Mouse (Mus musculus) layer of hippocampus, postnatal 36 days (tissue): ENCODE results near the gene Map1b. TPM values are rescaled to one million over a fixed set of nuclear protein-coding genes. Genes with fewer than 3 reads are reported as not detected.

Experiments
- DNase-seq, 2 experiments: peaks; one replicate each; pipeline ENCODE4 v3.0.0; 2022
- total RNA-seq, 2 experiments: library from RNA; stranded (reverse); gene quantifications; 2 replicates each; pipeline ENCODE4 v1.2.3; 2021

The Map1b gene
- total RNA-seq, 2 experiments from 2014 or later: 679 to 727 TPM

DNA sequence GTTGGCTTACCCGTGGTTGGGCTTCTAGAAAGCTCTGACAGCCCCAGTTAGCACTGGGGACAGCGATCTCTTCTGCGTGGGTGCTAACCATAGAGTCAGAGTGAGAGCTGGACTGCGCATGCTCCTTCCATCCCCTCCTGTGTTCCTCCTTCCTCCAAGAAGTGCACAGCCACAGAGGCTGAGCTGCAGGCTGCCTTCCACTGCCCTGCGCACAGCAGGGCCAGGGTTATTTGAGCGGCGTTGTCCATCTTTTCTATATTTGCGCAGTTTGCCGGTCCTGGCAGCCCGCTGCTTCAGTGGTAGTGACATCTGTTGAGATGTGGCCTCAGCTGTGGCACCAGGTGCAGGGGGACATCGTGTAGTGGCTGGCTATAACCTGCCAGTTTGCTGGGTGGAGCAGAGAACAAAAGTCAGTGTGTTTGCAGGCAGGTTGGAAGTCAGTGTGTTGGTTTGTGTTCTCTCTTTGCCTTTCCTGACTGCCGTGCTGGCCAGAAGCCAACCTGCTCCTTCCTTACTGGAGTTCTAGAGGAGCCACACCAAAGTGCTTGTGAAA lies 118.1 kb downstream of the Map1b start:
- no peak for DNase-seq

DNA sequence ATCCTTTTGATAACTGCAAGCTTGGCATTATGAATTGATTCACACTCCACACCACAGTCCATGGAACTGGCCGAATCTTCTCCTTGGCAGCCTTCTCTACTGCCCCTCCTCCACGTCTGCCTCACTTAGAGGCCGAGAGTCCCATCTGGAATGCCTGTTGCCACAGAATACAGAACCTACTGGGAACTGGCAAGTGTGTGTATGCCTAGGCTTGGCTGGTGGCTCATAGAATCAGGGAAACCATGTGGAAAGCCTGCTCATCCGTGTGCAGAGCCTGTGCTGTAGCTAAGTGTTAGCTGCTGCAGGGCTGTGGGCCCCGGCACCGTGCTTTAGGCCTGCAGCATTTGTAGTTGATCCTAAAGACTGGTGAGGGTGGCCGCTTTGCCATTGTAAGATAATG lies 119.1 kb downstream of the Map1b start:
- DNase-seq: peak; percentile 55 to 56

DNA sequence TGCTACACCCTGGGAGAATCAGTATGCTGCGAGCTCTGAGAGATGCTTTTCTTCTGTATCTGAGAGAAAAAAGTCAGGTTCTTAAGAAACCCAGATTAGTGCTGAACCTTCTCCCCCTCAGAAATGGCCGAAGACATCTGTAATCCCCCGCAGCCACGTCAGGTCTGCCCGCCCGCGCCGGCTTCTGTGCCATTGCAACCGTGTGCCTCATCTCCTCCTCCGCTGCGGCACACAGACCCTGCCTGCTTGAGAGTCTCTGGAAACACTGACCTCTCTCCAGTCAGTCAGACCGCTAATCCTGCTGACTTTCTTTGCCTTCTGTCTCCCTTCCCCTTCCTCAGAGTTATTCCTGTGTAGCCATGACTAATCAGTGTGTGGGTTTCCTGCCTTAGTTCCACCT lies 120.8 kb downstream of the Map1b start:
- no peak for DNase-seq

DNA sequence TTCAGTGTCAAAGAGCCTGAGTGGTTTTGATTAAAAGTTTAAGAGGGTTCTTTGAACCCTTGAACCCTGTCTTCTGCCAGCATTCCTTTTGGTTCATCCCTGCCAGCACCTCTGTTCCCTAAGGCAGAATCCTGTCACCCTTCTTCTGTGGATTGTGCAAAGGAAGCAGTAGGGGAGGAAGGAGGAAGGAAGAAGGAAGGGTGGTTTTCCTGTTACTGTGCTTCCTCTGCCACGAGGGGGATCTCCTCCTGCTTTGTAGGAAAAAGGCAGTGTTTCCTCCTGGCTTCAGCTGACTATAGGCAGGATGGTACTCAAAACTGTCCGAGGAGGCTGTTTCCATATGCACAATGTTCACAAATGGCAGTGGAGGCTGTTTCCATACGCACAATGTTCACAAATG lies 121.6 kb downstream of the Map1b start:
- DNase-seq: no peak

DNA sequence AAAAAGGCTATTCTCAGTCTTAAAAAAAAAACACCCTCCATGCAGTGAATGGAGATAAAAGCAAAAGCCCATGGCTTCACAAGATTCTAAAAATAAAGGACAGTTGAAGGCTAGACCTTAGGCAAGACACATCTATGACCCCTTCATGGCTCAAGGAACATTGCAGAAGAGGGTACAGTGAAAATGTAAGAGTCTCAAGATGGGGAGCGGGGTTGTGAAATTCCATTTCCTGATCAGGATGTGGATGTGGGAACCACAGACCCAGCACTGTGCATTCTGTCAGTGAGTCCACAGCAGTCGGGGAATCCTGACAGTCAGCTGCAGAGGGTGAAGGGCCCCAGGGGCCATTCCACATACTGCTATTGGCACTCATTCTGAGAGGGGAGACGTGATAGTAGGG lies 123.2 kb downstream of the Map1b start:
- no peak for DNase-seq

DNA sequence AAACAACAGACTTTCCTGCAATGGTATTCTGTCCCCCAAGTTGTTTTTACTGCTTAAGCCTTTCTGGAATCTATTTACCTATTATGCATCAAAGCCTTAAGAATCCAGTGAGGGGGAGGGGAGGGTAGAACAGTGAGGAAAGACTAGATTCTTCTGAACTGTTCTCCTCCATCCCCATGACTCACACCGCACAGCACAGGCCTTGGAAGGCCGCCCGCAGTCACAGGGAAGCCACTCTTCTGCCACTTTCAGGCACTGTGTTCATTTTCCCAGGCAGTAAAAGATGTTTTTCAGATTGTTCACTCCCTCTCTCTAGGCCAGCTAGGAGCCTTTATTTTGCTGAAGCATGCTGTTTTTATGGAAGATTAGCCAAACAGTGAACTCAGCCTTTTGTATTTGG lies 124.9 kb downstream of the Map1b start:
- peak in 1 of 2 experiments; percentile 20 for DNase-seq

DNA sequence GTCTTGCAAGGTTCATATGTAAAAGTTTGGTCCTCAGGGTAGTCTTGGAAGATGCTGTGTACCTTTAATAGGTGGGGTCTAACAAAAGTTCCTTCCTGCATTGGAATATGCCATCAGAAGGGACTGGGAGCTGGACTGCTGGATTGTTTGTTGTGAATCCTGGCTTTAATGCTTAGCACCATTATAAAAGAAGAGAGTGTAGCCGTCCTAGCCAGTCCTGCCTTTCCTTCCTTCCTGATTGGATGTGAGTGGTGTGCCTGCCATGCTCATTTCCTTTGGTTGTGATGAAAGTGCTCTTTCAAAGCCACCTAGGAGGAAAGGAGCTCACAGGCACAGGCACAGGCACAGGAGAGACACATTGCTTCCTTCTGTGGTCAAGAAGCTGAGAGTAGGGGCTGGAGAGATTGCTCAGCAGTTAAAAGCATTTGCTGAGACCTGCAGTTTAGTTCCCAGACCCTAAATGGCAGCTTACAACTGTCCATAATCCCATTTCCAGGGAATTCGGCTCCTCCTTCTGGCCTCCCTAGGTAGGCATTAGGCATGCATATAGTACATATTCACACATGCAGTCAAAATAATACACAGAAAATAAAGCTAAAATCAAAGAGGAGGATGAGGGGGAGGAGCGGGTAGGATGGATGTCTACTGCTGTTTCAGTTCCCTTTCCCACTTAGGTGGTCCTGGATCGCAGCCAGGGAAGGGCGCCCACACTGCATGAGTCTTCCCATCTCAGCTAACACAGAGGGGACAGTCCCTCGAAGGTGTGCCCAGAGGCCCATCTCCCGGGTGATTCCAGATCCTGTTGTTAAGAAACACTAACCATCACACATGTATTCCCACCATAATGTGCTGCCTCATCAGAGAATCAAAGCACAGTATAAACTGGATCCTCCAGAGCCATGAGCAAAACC lies 128.2 kb downstream of the Map1b start:
- no peak for DNase-seq

DNA sequence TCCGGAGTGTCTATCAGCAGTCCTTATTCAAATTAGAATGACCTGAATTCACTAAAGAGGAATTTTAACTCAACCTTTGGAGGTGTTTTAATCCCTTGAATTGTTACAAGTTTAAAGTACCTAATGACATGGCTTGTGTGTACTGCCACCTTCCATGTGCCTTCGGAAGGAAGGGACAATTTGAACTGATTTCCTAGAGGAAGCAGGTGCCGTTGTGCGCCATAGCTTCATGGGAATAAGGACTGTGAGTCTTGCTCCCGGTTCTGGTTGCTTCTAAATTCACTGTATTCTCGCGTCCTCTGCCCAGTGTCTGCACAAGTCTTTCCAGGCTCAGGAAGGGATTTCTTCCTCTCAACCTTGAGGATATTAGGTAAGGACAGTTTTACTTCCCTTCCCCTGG lies 130.0 kb downstream of the Map1b start:
- no peak for DNase-seq

DNA sequence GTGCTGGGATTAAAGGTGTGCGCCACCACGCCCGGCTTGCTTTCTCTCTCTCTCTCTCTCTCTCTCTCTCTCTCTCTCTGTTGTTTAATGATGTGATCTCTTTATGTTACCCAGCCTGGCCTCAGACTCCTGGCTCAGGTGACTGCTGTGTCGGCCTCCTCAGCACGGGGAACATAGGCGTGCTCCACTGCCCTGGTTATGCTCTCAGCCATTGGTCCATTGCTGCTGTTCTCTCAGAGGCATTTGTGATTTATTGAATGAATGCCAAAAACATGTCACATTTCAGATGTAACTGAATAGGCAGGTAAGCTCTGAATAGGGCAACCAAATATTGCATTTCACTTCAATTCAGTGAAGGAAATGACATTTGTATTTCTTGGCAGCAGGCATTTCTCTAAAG lies 130.4 kb downstream of the Map1b start:
- no peak for DNase-seq

DNA sequence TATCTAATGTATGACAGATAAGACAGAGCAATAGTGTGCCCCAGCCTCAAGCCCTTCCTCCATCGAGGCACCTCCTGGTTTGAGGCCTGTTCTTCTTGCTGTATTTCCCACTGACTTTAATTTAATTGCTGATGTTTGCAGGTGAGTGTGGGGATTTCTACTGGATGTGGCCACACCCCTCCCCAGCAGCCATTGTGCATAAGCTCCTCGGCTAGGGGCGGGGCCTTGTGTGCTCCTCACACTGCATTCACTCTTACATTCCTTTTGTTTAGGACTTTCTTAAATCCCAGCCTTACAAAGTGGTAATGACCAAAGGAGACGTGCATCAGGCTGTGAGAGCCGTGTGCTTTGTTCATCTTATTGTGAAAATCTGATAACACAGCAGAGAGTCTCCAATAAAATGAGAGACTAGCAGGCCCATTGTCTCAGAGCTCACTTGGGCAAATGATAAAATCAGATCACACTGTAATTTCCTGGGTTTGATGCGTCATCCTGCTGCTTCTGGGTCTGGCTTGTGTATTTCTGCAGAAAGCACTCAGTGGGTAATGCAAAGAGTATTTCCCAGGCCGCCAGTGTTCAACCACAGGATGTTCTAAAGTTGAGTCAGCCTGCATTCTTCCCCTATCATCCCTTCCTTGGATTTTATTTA lies 131.7 kb downstream of the Map1b start:
- DNase-seq: no peak

DNA sequence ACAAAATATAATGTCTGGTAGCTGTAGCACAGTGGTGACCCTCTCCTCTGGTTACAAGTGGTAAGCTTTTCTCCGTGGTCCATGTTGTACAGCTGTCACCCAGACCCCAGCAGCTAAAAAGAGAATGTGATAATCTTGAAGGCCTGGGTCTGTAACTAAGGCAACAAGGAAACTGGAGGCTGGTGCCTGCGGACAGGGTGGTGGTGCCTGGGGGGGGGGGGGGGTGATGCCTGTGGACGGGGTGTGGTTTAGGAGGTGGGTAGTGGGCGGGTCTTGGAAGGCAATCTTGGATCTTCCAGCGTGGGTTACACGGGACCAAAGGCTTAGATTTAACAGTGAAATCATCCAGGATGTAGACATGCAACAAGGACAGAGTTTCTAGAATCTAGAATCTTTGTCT lies 134.0 kb downstream of the Map1b start:
- no peak for DNase-seq

DNA sequence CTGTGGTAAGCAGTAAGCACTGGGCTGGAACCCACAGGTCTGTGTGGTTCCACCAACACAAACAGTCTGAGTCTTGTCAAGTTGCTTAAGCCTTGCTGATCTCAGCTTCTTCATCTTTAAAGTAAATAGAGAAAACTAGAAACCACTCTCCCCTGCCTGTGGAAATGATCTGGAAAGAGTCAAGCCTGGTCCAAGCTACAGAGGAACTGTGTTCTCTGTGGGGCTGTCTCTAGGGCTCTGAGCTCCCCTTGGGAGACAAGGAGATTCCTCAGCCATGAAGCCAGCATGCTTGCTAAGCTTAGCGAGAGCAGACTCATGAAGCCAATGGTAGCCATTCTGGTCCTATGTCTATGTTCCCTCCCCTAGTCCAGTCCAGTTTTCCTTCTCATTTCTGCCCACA lies 138.1 kb downstream of the Map1b start:
- no peak for DNase-seq

DNA sequence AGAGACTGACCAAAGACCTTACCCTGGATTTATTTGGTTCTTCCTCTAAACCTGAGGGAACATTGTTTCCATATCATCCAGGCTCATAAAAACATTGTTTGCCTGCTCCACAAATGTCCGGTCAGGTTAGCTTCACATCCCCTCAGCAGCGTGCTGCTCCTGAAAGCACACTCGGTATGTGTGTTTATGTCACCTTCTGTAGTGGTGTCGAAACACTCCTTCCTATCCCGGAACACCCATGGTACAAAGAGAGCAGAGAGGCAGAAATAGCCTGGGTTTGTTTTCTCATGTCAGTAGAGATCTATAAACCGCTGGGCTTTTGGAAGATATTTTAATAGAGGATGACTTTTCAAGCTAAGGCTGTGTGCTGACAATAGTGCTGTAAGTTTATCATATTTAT lies 139.3 kb downstream of the Map1b start:
- DNase-seq: no peak

DNA sequence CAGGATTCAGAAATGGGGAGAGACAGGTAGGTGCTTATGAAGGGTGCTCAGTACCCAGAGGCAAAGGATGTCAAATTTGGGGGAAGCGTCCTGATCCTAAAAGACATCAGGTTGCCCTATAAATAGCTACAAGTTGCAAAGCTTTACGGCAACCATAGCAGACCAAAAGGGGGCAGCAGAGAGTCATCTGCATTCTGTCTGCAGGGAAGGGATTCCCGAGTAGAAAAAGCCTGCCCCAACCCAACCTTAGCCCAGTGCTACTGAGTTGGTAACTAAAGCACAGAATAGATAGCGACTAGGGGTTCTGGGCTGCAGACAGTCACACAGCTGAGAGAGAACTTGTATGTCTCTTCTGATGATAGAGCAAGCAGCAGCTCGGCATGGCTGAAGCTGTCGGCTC lies 140.8 kb downstream of the Map1b start:
- DNase-seq: peak; percentile 70 to 72

DNA sequence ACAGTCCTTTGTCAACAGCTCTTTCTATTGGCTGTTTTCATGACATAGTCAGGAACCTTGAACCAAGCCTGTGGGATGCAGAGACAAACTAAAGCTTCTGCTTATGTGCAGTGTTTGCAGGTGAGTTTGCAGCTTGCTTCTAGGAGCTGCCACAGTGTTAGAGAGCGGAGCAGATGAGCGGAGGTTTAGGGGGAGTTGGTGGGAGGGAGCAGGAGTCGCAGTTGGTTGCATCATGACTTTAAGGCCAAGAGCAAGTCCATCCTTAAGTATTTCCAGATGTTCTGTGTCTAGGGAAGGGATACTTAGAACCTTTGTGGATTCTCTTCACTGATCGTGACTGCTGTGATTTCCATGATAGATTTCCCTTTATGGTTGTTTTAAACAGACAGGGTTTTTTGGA lies 142.1 kb downstream of the Map1b start:
- no peak for DNase-seq

DNA sequence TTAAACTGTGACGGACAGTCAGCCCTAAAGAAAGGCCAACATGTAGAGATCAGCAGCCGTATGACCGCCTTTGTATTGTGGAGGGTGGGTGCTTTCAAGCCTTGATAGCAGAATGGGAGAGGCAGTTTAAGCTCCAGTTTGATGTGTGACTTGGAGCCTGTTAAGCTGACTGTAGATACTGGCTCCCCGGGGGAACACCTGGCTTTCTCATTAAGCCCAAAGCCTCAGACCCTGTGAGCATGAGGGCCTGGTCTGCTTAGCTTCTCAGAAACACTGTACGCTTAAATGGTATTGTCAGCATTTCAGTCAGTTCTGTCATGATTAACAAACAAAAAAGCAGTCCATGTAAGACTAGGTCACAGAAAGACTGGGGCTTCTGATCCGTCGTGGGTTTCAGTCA lies 142.7 kb downstream of the Map1b start:
- DNase-seq: no peak

Other genes with a start within 250 kb of the Map1b start
- gene Ptcd2, start 171.8 kb downstream of the Map1b start, total RNA-seq: 10 to 100 TPM; 28.2 to 31.4 TPM
- 10 to 100 TPM; 26.9 to 27.0 TPM for gene Mrps27, start 171.8 kb downstream of the Map1b start, total RNA-seq